Mouse (Mus musculus) liver, embryonic 16.5 days (tissue): ENCODE data around the gene Dapk2. TPM values are rescaled to one million over a fixed set of nuclear protein-coding genes. Genes with fewer than 3 reads are reported as not detected.

Experiments
- ATAC-seq: fragments of 200-750 bp; cut with Nextera tagmentation; 2 replicates; pipeline ENCODE4 v1.8.0; 2017; ENCODE audit warnings: low read depth, mild to moderate bottlenecking, moderate number of reproducible peaks, moderate library complexity
- H3K27ac ChIP-seq: fragments of 300-500 bp; sonication (generic); 2 replicates; pipeline ENCODE4 v1.5.1; 2014; ENCODE audit warnings: mild to moderate bottlenecking, low read length
- H3K27me3 ChIP-seq: fragments of 300-500 bp; sonication (generic); 2 replicates; pipeline ENCODE4 v1.6.1; 2014; ENCODE audit warnings: low read depth, low read length, mixed read lengths; ENCODE audit not compliant: control insufficient read depth, insufficient read depth
- H3K36me3 ChIP-seq: fragments of 300-500 bp; sonication (generic); 2 replicates; pipeline ENCODE4 v1.6.1; 2014; ENCODE audit warnings: mild to moderate bottlenecking; ENCODE audit not compliant: control insufficient read depth, insufficient read depth
- H3K4me1 ChIP-seq: fragments of 300-500 bp; sonication (generic); 2 replicates; pipeline ENCODE4 v1.6.1; 2014; ENCODE audit warnings: low read depth, low read length, mixed read lengths; ENCODE audit not compliant: control insufficient read depth
- H3K4me2 ChIP-seq: fragments of 300-500 bp; sonication (generic); 2 replicates; pipeline ENCODE4 v1.6.1; 2014; ENCODE audit warnings: low read depth, low read length, mixed read lengths
- H3K4me3 ChIP-seq: fragments of 300-500 bp; sonication (generic); 2 replicates; pipeline ENCODE4 v1.5.1; 2014; ENCODE audit warnings: low read depth, mild to moderate bottlenecking, low read length
- H3K9ac ChIP-seq: fragments of 300-500 bp; sonication (generic); 2 replicates; pipeline ENCODE4 v1.6.1; 2014; ENCODE audit warnings: low read depth, low read length
- H3K9me3 ChIP-seq: fragments of 300-500 bp; sonication (generic); replicated peaks from 2 replicates; pipeline ENCODE4 v1.6.1; 2016; ENCODE audit warnings: low read length; ENCODE audit not compliant: control insufficient read depth
- WGBS: fragments of 180-500 bp; shearing (Covaris S2); extraction: QIAGEN DNeasy Blood & Tissue Kit; methylation state at CpG from one replicate; pipeline ENCODE4 v1.1.7; 2014; ENCODE audit not compliant: insufficient replicate concordance; 5-methylcytosine and 5-hydroxymethylcytosine counted together
- polyA plus RNA-seq: library from polyadenylated mRNA; unstranded; fragments of >200 nt; fragmentation: Nextera tagmentation; extraction: Ambion mirVana; gene quantifications from 2 replicates; pipeline ENCODE4 v1.2.1, GENCODE M21; 2015

Gene Dapk2
- polyA plus RNA-seq, 1 experiment from 2014 or later, result 33.7 TPM

- no peak overlapping the region for H3K9ac ChIP-seq
- ATAC-seq, result no peak
- H3K4me1 ChIP-seq, result no peaks in the 10 kb centered on the region
- H3K4me3 ChIP-seq, result no peak overlapping the region
- H3K27ac ChIP-seq, result no peak overlapping the region
- no peak overlapping the region for H3K4me2 ChIP-seq
- H3K9me3 ChIP-seq, result no peaks in the 10 kb centered on the region
- H3K36me3 ChIP-seq, result no peaks in the 10 kb centered on the region
- WGBS, result 48% methylated on average over 2 of the region's 2 CpGs
- no peaks in the 10 kb centered on the region for H3K27me3 ChIP-seq
These were observed 105.7 kb downstream of the Dapk2 start for GRCm38 (mm10) chr9:66263701-66264100.

- no peaks in the 10 kb centered on the region for H3K4me1 ChIP-seq
- H3K27ac ChIP-seq, result no peak overlapping the region
- no peaks in the 10 kb centered on the region for H3K27me3 ChIP-seq
- no peak overlapping the region for H3K4me3 ChIP-seq
- 24% methylated on average over 2 of the region's 2 CpGs for WGBS
- ATAC-seq, result no peak
- H3K4me2 ChIP-seq, result no peak overlapping the region
- no peaks in the 10 kb centered on the region for H3K9me3 ChIP-seq
- H3K36me3 ChIP-seq, result no peaks in the 10 kb centered on the region
- no peak overlapping the region for H3K9ac ChIP-seq
These were observed 107.6 kb downstream of the Dapk2 start for GRCm38 (mm10) chr9:66265645-66266044.

GRCm38 (mm10) chr9:66266237-66267170 lies 108.5 kb downstream of the Dapk2 start:
- no peaks in the 10 kb centered on the region for H3K4me1 ChIP-seq
- H3K27ac ChIP-seq, result no peak overlapping the region
- no peak overlapping the region for H3K4me3 ChIP-seq
- H3K4me2 ChIP-seq, result no peak overlapping the region
- ATAC-seq, result no peak
- 65% methylated on average over 5 of the region's 5 CpGs for WGBS
- no peaks in the 10 kb centered on the region for H3K27me3 ChIP-seq
- no peaks in the 10 kb centered on the region for H3K9me3 ChIP-seq
- H3K9ac ChIP-seq, result no peak overlapping the region
- H3K36me3 ChIP-seq, result no peaks in the 10 kb centered on the region

- Histone ChIP-seq H3K9me3 (no peaks in the 10 kb centered on the region), H3K27ac (no peak overlapping the region), H3K9ac (no peak overlapping the region), H3K27me3 (no peaks in the 10 kb centered on the region), H3K36me3 (no peaks in the 10 kb centered on the region), H3K4me3 (no peak overlapping the region), H3K4me1 (no peaks in the 10 kb centered on the region), H3K4me2 (no peak overlapping the region)
- ATAC-seq, result no peak
- 85% methylated on average over 4 of the region's 4 CpGs for WGBS
These were observed 110.8 kb downstream of the Dapk2 start for GRCm38 (mm10) chr9:66268804-66269203.

- no peak for ATAC-seq
- Histone ChIP-seq H3K4me1 (no peaks in the 10 kb centered on the region; the same call in 1 of the 2 replicates), H3K36me3 (no peaks in the 10 kb centered on the region), H3K4me3 (no peak overlapping the region), H3K9me3 (no peaks in the 10 kb centered on the region), H3K27ac (no peak overlapping the region), H3K4me2 (no peak overlapping the region), H3K9ac (no peak overlapping the region), H3K27me3 (no peaks in the 10 kb centered on the region)
- 79% methylated on average over 4 of the region's 4 CpGs for WGBS
These were observed 112.0 kb downstream of the Dapk2 start for GRCm38 (mm10) chr9:66270038-66270437.

GRCm38 (mm10) chr9:66271726-66272125 lies 113.7 kb downstream of the Dapk2 start:
- 72% methylated on average over 5 of the region's 5 CpGs for WGBS
- Histone ChIP-seq H3K4me1 (peaks cover 12% of the 10 kb centered on the region), H3K36me3 (no peaks in the 10 kb centered on the region), H3K27me3 (no peaks in the 10 kb centered on the region), H3K4me3 (no peak overlapping the region), H3K9me3 (no peaks in the 10 kb centered on the region), H3K9ac (no peak overlapping the region), H3K27ac (no peak overlapping the region), H3K4me2 (no peak overlapping the region)
- ATAC-seq, result no peak

GRCm38 (mm10) chr9:66273632-66274031 lies 115.6 kb downstream of the Dapk2 start:
- no peak overlapping the region for H3K4me3 ChIP-seq
- WGBS, result 65% methylated on average over 1 of the region's 1 CpGs
- H3K36me3 ChIP-seq, result no peaks in the 10 kb centered on the region
- no peaks in the 10 kb centered on the region for H3K9me3 ChIP-seq
- H3K9ac ChIP-seq, result no peak overlapping the region
- H3K4me2 ChIP-seq, result no peak overlapping the region
- no peaks in the 10 kb centered on the region for H3K27me3 ChIP-seq
- no peak overlapping the region for H3K27ac ChIP-seq
- peaks cover 17% of the 10 kb centered on the region for H3K4me1 ChIP-seq
- ATAC-seq, result no peak

- no peak for ATAC-seq
- no peaks in the 10 kb centered on the region for H3K27me3 ChIP-seq
- H3K36me3 ChIP-seq, result no peaks in the 10 kb centered on the region
- no peak overlapping the region for H3K27ac ChIP-seq
- no peak overlapping the region for H3K9ac ChIP-seq
- H3K9me3 ChIP-seq, result no peaks in the 10 kb centered on the region
- peaks cover 17% of the 10 kb centered on the region for H3K4me1 ChIP-seq
- no peak overlapping the region for H3K4me3 ChIP-seq
- H3K4me2 ChIP-seq, result no peak overlapping the region
- WGBS, result 58% methylated on average over 3 of the region's 3 CpGs
These were observed 116.6 kb downstream of the Dapk2 start for GRCm38 (mm10) chr9:66274657-66275056.

GRCm38 (mm10) chr9:66275267-66275991 lies 117.4 kb downstream of the Dapk2 start:
- WGBS, result 11% methylated on average over 15 of the region's 15 CpGs
- Histone ChIP-seq H3K9me3 (no peaks in the 10 kb centered on the region), H3K4me1 (peaks cover 17% of the 10 kb centered on the region), H3K9ac (no peak overlapping the region), H3K36me3 (no peaks in the 10 kb centered on the region), H3K27ac (no peak overlapping the region), H3K4me3 (no peak overlapping the region), H3K4me2 (peak overlapping the region; percentile 34; the same call in 1 of the 2 replicates), H3K27me3 (no peaks in the 10 kb centered on the region)
- no peak for ATAC-seq
